Mouse (Mus musculus): ENCODE data around the gene BC005624. TPM values are rescaled to one million over a fixed set of nuclear protein-coding genes. Genes with fewer than 3 reads are reported as not detected.
"Not testable (repeated sequence)": the region's sequence is repeated elsewhere in the genome, so short reads cannot be mapped to it uniquely, and the experiment has no call there.

Gene BC005624
- total RNA-seq, 1 experiment from 2014 or later = 46.9 TPM

GRCm38 (mm10) chr2:30983024-30983423 lies 1.0 kb upstream of the BC005624 start:
- DNase-seq = no peak

GRCm38 (mm10) chr2:30967352-30968327 lies 14.4 kb downstream of the BC005624 start, which contains the start of gene Tor1a:
Tor1a (minus strand) TSS chr2:30967933.
- peak; percentile 88 for DNase-seq

DNA sequence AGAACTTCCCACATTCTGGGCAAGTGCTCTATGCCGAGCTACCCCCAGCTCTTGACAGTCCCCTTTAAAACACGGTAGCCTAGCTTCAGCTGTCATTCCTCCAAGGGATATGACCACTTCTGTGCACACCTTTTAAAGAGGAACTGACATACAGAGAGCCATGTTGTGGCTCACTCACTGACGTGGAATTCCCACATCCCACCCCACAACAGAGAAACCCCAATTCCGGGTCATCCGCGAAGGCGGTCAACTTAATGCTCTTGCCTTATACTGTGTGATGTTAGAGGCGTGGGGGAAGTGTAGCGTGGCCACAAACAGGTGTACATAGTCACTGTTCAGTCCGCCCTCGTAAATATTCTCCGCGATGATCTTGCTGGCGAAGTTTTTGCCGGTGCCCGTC lies 15.2 kb downstream of the BC005624 start:
- no peak for DNase-seq

- no peak for DNase-seq
Observed at GRCm38 (mm10) chr2:30965627-30966026, 16.4 kb downstream of the BC005624 start.

- no peak for DNase-seq
Observed at GRCm38 (mm10) chr2:30962570-30963254, 19.3 kb downstream of the BC005624 start.

DNA sequence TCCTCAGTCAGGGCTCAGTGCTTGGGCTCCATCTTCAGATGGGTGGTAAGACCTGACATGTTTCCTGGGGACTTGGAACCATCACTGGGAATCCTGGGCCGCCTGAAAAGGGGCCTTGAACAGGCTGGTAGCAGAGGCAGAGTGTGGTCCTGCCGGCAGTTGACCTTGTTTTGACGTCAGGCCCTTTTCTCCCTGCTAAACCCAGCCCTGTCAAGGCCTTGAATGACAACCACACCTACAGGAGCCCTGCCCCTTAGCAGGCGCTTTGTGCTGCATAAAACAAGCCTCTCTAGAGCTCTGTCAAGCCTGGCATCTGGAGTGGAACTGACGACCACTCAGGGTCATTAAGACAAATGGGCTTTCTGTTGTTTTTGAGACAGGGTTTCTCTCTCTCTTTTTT lies 22.1 kb downstream of the BC005624 start:
- DNase-seq = no peak

DNA sequence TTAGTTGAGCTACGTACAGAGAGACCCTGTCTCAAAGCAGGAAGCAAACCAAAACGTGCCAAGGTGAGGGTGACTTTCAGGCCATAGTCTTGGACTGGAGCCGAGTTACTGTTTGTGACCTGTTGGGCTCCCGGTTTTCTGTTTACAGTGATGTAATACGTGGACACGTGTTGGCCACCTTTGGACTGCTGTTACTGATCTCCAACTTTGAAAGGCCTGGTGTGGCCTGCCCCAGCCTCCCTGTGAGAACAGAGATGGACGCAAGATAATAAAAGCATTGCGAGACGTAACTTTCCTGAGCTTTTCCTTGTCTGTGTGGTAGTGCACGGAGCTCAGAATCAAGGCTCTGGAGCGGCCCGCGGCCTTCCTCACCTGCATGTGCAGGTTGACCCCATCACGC lies 23.3 kb downstream of the BC005624 start:
- no peak for DNase-seq

DNA sequence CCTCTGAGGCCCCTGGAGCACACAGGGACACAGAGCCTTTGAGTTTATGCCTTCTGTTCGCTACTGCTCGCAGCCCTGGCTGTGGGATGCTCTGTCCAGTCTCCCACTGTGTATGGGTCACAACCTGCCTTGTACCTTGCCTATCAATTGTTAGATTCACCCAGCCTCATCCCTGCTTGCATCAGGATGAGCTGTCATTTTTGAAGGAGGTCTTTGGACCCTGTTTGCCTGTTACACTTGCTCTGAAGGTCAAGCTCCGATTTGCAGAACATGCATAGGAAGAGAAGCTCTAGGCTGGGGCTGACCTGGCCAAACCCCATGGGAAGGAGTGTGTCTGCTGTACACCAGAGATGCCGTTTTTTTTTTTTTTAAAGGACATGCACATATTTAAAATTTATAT lies 24.5 kb downstream of the BC005624 start:
- DNase-seq = no peak

DNA sequence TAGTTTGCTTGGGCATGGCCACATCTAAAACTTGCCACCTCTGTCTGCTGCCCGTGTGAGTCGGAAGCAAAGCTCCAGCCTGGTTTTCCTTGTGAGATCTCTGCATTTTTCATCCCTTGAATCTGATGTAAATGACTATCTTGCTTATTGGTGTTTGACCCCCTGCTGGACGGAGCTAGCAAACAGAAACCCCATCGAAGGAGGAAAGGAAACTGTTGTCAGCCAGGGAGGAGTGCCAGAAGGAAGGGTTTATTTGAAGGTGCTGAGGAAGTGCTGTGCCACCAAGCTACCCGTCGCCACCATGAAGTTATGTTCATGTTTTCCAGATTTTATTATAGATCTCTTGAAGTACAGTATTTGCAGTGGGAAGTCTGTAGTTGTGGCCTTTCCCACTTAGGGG lies 27.2 kb downstream of the BC005624 start:
- no peak for DNase-seq

DNA sequence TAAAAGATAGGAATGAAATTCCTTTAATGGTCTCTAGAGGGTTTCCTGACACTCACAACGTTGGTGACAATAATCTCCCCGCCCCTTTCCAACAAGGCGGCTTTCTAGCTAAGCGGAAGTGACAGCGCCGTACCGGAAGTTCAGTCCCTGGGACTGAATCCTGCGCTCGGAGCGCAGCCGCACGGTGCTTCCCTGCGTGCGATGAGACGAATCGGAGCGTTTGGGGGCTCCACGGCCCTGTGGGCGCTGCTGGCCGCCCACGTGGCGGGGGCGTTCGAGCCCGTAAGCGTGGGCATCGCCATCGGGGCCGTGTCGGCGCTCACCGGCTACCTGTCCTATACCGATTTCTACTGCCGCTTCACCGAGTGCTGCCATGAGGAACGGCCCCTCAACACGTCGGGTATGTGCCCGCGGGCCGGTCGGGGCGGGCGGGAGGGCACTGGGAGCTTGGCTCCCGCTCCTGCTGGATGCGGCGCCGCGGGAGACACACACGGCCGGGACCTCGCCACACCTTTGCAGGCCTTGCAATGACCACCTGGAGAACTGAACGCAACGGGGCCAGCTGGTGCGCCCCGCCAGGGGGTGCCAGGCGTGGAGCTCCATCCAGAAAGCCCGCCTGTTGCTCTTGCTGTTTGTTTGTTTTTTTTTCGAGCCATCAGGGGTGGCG lies 29.0 kb downstream of the BC005624 start, which contains the start of gene Tor1b:
Gene Tor1b, plus strand, starts transcription at position 136 of the 667 bp plus-strand sequence.
- DNase-seq = peak; percentile 82

- DNase-seq = no peak
Observed at GRCm38 (mm10) chr2:30952457-30952823, 29.6 kb downstream of the BC005624 start.

GRCm38 (mm10) chr2:30942603-30943011 lies 39.4 kb downstream of the BC005624 start:
- peak; percentile 33 for DNase-seq

GRCm38 (mm10) chr2:30942116-30942515 lies 39.9 kb downstream of the BC005624 start:
- DNase-seq = not testable (repeated sequence)

DNA sequence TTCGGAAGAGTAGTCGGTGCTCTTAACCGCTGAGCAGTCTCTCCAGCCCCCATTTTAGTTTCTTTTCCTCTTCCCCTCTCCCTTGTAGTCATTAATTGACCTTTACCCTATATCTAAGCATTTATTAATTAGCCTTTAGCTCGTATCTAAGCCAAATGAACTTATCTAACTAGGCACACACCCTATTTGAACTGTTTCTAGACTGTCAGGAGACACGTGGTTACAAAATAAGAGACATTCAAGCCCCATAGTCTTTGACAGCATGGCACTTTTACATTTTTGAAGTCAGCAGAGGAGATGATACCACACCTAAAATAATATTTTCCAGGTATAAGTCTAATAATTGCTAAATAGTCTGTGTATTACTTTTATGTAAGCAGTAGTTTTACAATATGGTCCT lies 40.4 kb downstream of the BC005624 start:
- DNase-seq = no peak

DNA sequence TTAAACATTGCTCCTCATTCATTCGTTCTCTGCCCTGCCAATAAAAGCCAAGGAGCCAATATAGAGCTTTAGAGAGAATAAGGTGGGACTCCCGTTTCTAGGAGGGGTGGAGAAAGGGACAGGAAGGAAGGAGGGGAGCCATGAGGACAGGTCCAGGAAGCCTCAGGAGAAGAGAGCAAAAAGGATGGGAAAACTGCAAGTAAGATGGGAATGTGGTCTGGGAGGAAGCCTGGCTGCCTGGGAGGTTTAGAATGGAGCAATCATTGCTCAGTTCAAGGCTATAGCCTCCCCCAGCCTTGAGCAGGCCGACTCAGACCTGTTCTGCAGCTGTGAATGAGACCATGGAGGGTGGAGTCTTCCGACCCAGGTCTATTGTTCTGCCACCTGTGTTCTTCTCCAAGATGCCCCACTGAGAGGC lies 43.4 kb downstream of the BC005624 start:
- no peak for DNase-seq

DNA sequence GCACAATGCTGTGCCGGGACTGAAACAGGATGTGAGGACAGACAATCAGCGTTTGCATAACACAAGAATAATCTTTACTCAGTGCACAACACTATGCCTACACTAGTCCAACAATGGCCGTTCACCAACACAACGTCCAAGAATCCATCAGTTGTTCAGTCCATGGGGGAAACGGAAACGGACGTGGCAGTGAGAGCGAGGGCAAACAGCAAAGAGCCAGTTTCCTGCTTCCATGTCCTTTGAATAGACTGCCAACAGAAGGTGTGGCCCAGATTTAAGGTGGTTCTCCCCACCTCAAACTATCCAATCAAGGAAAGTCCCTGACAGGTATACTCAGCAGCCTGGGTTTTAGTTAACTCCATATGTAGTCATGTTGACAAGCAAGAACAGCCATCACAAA lies 44.3 kb downstream of the BC005624 start:
- no peak for DNase-seq

DNA sequence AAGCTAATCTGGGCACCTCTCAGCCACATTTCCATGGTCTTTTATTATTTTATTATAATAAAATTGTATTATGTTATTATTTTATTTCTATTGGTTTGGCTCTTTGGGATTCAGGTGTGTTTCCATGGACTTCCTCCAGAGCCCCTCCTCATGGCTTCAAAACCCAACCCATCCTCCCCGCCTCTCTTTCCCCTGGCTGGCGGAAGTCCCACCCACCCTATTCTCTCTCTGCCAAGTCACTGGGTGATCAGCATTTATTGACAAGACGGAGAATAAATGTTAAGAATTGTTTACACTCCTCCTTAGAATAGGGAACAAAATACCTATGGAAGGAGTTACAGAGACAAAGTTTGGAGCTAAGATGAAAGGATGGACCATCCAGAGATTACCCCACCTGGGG lies 45.2 kb downstream of the BC005624 start:
- DNase-seq = no peak

DNA sequence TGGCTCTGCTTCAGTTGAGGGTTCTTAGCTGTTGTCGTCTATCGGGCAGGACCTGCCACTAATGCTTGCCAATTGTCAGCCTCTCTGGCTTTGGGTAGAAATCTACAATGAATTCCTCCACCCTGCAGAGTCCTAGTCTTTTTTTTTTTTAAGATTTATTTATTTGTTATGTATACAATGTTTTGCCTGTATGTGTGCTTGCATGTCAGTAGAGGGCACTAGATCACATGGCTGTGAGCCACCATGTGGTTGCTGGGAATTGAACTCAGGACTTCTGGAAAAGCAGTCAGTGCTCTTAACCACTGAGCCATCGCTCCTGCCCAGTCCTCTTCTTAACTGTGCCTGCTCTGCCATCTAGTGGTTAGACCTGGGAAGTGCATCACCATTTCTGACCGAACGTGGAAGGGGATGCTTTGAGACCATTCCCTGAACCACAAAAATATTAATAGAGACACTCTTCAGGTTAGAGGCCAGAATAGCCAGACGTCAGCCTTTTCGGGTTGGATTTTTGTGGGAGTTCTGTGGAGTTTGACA lies 48.0 kb downstream of the BC005624 start:
- peak; percentile 71 for DNase-seq

GRCm38 (mm10) chr2:30933032-30933431 lies 49.0 kb downstream of the BC005624 start:
- no peak for DNase-seq

- DNase-seq = no peak
Observed at GRCm38 (mm10) chr2:30931922-30932321, 50.1 kb downstream of the BC005624 start.

DNA sequence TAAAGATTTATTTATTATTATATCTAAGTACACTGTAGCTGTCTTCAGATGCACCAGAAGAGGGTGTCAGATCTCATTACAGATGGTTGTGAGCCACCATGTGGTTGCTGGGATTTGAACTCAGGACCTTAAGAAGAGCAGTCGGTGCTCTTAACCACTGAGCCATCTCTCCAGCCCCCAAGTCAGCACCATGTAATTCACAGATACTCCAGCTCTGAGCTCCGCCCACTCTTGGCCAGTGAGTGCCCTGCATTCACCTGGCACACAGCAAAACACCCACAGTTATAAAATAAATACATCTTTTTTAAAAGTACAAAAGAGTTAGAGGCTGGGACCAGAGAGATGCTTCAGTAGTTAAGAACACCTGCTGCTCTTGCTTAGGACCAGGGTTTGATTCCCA lies 51.2 kb downstream of the BC005624 start:
- not testable (repeated sequence) for DNase-seq

GRCm38 (mm10) chr2:30929483-30930045 lies 52.4 kb downstream of the BC005624 start, which contains the start of gene Ptges:
Ptges (minus strand) TSS chr2:30929863.
- peak; percentile 79 for DNase-seq

All from adrenal gland, postnatal 25 days (tissue).